Mouse (Mus musculus) bone marrow, adult 2 months (tissue): ENCODE data around the gene Topbp1.

Experiments
- CTCF ChIP-seq: fragments of 200-500 bp; IDR thresholded peaks from 2 replicates; pipeline ENCODE4 v1.5.1; 2011; ENCODE audit warnings: low read length, control low read depth; ENCODE audit not compliant: control insufficient read depth, insufficient read depth
- POLR2A ChIP-seq: fragments of 200-500 bp; IDR thresholded peaks from 2 replicates; pipeline ENCODE4 v1.6.1; 2011; ENCODE audit warnings: low read depth, mild to moderate bottlenecking, control low read depth, low read length, borderline replicate concordance; ENCODE audit not compliant: control insufficient read depth

DNA sequence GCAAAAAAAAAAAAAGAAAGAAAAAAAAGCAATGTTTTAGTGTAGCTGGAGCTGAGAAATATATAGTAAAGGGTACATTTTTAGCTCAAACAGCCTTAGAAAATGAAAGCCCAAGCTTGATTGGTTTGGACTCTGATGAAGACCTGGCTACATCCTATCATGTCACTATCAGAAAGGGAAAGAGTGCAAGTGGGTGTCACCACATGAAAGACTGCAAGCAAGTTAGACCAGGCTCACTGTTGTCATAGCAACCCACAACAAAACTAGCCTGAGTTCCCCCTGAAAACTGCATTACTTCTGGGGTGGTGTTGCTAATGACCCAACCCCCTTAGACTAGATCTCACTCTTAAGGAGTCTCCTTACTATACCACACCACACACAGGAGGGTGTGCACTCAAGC, 31.9 kb downstream of the Topbp1 start:
- TF ChIP-seq CTCF = no peak
- TF ChIP-seq POLR2A = no peak
